Mouse (Mus musculus) liver, adult 2 months (tissue): Measurements from ENCODE around the gene Gm20671. TPM values are rescaled to one million over a fixed set of nuclear protein-coding genes. Genes with fewer than 3 reads are reported as not detected.
"Not testable (repeated sequence)": the region's sequence is repeated elsewhere in the genome, so short reads cannot be mapped to it uniquely, and the experiment has no call there.

ENCODE experiments used
- DNase-seq: peaks from one replicate; pipeline ENCODE4 v3.0.0-alpha.2; 2011; ENCODE audit warnings: low read depth, low spot score; ENCODE audit errors: extremely low read depth
- H3K27ac ChIP-seq: fragments of 200-500 bp; replicated peaks from 2 replicates; pipeline ENCODE4 v1.5.1; 2012; ENCODE audit warnings: low read depth, mild to moderate bottlenecking, control low read depth, inconsistent platforms, low read length; ENCODE audit not compliant: insufficient read depth
- H3K27me3 ChIP-seq: fragments of 200-500 bp; 2 replicates; pipeline ENCODE4 v1.6.1; 2012; ENCODE audit warnings: mild to moderate bottlenecking, moderate library complexity, low read length, inconsistent platforms; ENCODE audit not compliant: control insufficient read depth, insufficient read depth
- H3K36me3 ChIP-seq: fragments of 200-500 bp; 2 replicates; pipeline ENCODE4 v1.6.1; 2012; ENCODE audit warnings: low read length, inconsistent platforms; ENCODE audit not compliant: control insufficient read depth, insufficient read depth
- H3K4me1 ChIP-seq: fragments of 200-500 bp; 2 replicates; pipeline ENCODE4 v1.6.1; 2011; ENCODE audit warnings: low read length; ENCODE audit not compliant: control insufficient read depth, insufficient read depth
- H3K4me3 ChIP-seq: fragments of 200-500 bp; 2 replicates; pipeline ENCODE4 v1.5.1; 2011; ENCODE audit warnings: low read depth, mild to moderate bottlenecking, control low read depth, low read length, moderate library complexity; ENCODE audit not compliant: insufficient read depth
- H3K79me2 ChIP-seq: fragments of 200-500 bp; 2 replicates; pipeline ENCODE4 v1.6.1; 2012; ENCODE audit warnings: inconsistent platforms, mild to moderate bottlenecking, low read length, moderate library complexity; ENCODE audit not compliant: control insufficient read depth, insufficient read depth
- H3K9ac ChIP-seq: fragments of 200-500 bp; 2 replicates; pipeline ENCODE4 v1.6.1; 2012; ENCODE audit warnings: low read depth, mild to moderate bottlenecking, control low read depth, inconsistent platforms, low read length
- CTCF ChIP-seq: fragments of 200-500 bp; IDR thresholded peaks from 2 replicates; pipeline ENCODE4 v1.5.1; 2011; ENCODE audit warnings: low read depth, low read length, control low read depth
- POLR2A ChIP-seq: fragments of 200-500 bp; IDR thresholded peaks from 2 replicates; pipeline ENCODE4 v1.6.1; 2011; ENCODE audit warnings: low read length, control low read depth; ENCODE audit not compliant: insufficient read depth; ENCODE audit errors: extremely low read depth
- whole genome bisulfite sequencing: fragments of 180-500 bp; shearing (Covaris S2); methylation state at CpG from one replicate; pipeline ENCODE4 v1.1.7; 2018; 5-methylcytosine and 5-hydroxymethylcytosine counted together
- polyA plus RNA-seq: library from polyadenylated mRNA; depleted of rRNA; stranded (reverse); fragments of >200 nt; gene quantifications from 2 replicates; pipeline ENCODE4 v1.2.3, GENCODE M21; 2012
- total RNA-seq: library from RNA; depleted of rRNA; stranded (reverse); fragments of >200 nt; gene quantifications from 2 replicates; pipeline ENCODE4 v1.2.3, GENCODE M21; 2014

Gene Gm20671
- total and polyA plus RNA-seq, 2 experiments: 3.2 TPM; not detected in 1

DNA sequence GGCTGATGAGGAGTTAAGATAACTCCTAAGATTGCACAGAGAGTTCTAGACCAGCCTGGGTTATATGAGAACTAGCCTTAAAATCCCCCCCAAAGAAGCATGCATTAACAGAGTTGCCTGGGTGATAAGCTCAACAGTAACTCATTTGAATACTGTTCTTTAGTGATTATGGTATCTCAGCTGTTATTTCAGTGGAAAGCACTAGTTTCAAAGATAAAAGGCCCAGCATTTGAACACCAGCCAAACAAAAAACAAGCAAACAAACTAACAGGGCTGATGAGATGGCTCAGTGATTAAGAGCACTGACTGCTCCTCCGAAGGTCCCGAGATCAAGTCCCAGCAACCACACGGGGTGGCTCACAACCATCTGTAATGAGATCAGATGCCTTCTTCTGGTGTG is 22.3 kb upstream of the Gm20671 start:
- Histone ChIP-seq H3K79me2 (peaks cover 29% of the 10 kb centered on the region; the same call in 1 of the 2 replicates), H3K27ac (no peak overlapping the region), H3K36me3 (peaks cover 7% of the 10 kb centered on the region; the same call in 1 of the 2 replicates), H3K4me1 (peaks cover 6% of the 10 kb centered on the region), H3K27me3 (no peaks in the 10 kb centered on the region), H3K4me3 (no peak overlapping the region), H3K9ac (no peak overlapping the region)
- DNase-seq: no peak
- 93% methylated on average over 3 of the region's 3 CpGs for WGBS
- no peak for TF ChIP-seq CTCF

DNA sequence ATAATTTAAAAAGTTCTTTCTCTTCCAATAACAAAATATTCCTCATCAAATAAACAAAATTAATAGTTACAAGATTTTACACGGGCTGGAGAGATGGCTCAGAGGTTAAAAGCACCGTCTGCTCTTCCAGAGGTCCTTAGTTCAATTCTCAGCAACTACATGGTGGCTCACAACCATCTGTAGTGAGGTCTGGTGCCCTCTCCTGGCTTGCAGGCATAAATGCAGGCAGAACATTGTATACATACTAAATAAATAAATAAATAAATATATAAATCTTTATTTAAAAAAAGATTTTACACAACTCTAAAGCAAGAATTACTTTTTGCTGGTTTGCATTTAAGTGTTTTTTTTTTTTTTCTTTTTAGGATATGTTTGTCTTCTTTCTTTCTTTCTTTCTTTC is 13.1 kb upstream of the Gm20671 start:
- H3K27me3 ChIP-seq: no peaks in the 10 kb centered on the region
- H3K27ac ChIP-seq: no peak overlapping the region
- WGBS: 97% methylated on average over 2 of the region's 2 CpGs
- H3K79me2 ChIP-seq: peaks cover 2% of the 10 kb centered on the region; the same call in 1 of the 2 replicates
- no peak for DNase-seq
- TF ChIP-seq CTCF: peak; percentile 15; the same call in 1 of the 2 replicates
- TF ChIP-seq POLR2A: no peak
- no peak overlapping the region for H3K4me3 ChIP-seq
- H3K4me1 ChIP-seq: no peaks in the 10 kb centered on the region
- H3K9ac ChIP-seq: no peak overlapping the region
- H3K36me3 ChIP-seq: peaks cover 48% of the 10 kb centered on the region

DNA sequence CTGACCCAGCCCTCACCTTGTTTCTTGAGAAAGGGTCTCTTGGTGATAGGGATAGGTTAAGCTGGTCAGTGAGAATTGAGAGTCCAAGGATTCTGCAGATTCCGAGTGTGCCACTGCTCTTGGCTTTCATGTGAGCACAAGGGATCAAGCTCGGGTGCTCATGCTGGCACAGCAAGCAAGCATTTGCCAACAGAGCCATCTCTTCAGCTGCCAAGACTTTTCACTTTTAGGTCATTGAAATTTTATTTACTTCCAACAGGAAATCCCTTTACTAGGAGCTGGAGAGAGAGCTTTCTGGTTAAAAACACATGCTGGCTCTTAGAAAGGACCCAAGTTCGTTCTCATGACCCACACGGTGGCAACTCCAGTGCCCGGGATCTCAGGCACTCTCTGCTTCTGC is 10.1 kb upstream of the Gm20671 start:
- Histone ChIP-seq H3K4me3 (no peak overlapping the region), H3K4me1 (no peaks in the 10 kb centered on the region), H3K27ac (no peak overlapping the region), H3K27me3 (no peaks in the 10 kb centered on the region), H3K79me2 (no peaks in the 10 kb centered on the region; the same call in 1 of the 2 replicates), H3K36me3 (peaks cover 51% of the 10 kb centered on the region), H3K9ac (no peak overlapping the region)
- peak; percentile 61 for DNase-seq
- 36% methylated on average over 5 of the region's 5 CpGs for WGBS
- TF ChIP-seq CTCF: no peak

DNA sequence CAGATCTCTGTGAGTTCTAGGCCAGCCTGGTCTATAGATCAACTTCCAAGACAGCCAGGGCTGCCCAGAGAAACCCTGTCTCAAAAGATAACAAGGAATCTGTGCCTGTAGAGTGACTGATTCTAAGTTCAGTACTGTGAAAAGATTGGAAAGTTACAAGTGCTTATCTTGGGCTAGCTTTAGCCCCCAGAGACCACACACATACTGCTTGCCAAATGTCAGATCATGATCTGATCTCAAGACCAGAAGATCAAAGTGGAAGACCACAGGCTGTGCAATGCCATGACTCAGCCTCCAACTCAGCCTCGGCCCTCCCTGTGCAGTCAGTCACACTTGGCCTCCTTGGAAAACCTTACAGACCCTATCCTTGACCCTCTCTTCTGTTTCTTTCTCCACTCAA is 7.6 kb upstream of the Gm20671 start:
- no peaks in the 10 kb centered on the region for H3K4me1 ChIP-seq
- no peak overlapping the region for H3K9ac ChIP-seq
- 96% methylated on average over 1 of the region's 1 CpGs for WGBS
- no peaks in the 10 kb centered on the region for H3K27me3 ChIP-seq
- H3K4me3 ChIP-seq: no peak overlapping the region
- H3K79me2 ChIP-seq: no peaks in the 10 kb centered on the region; the same call in 1 of the 2 replicates
- no peak overlapping the region for H3K27ac ChIP-seq
- no peak for DNase-seq
- TF ChIP-seq POLR2A (no peak), CTCF (no peak)
- H3K36me3 ChIP-seq: peaks cover 55% of the 10 kb centered on the region

DNA sequence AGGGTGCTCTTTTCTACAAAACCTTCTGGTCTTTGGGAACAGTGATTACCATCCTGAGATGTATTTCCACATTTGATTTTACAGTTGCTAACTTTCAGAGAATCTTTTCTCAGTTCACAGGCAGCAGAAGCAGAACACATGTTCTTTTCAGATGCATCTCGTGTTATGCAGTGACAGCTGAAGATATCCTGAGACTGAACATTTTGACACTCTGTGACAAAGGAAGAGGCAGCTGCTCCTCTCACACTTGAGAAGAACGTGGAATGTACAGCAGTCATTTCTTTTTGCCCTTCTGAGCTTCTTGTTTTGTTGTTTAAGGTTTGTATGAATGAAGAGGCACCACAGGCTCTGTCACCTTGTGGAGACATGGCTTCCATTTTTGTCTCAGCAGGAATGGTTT is 3.1 kb upstream of the Gm20671 start:
- H3K79me2 ChIP-seq: no peaks in the 10 kb centered on the region; the same call in 1 of the 2 replicates
- H3K27me3 ChIP-seq: no peaks in the 10 kb centered on the region
- TF ChIP-seq CTCF: no peak
- H3K27ac ChIP-seq: no peak overlapping the region
- WGBS: 95% methylated on average over 2 of the region's 2 CpGs
- DNase-seq: no peak
- no peak overlapping the region for H3K9ac ChIP-seq
- H3K36me3 ChIP-seq: peaks cover 62% of the 10 kb centered on the region
- no peaks in the 10 kb centered on the region for H3K4me1 ChIP-seq
- H3K4me3 ChIP-seq: no peak overlapping the region

DNA sequence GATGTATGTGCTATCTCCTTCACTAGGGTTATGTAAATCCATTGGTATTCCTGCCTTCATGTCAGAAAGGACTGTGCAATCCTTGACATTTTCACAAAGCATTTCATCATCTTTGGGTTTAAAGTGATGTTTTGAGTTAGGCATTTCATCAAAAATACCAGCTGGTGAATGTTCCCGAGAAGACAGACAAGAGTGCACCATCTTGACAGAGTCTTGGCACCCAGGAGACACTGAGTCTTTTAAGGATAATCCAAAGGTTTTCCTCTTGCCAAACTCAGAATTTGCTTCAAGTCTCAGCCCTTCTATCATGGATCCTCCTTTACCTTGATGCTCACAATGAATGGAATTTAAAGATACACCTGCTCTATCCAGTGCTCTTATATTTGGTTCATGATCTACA is 1.9 kb upstream of the Gm20671 start:
- not testable (repeated sequence) for H3K27ac ChIP-seq, H3K4me1 ChIP-seq, H3K79me2 ChIP-seq, H3K9ac ChIP-seq, DNase-seq, H3K27me3 ChIP-seq, H3K4me3 ChIP-seq
- 90% methylated on average over 1 of the region's 1 CpGs for WGBS
- peaks cover 54% of the 10 kb centered on the region for H3K36me3 ChIP-seq

DNA sequence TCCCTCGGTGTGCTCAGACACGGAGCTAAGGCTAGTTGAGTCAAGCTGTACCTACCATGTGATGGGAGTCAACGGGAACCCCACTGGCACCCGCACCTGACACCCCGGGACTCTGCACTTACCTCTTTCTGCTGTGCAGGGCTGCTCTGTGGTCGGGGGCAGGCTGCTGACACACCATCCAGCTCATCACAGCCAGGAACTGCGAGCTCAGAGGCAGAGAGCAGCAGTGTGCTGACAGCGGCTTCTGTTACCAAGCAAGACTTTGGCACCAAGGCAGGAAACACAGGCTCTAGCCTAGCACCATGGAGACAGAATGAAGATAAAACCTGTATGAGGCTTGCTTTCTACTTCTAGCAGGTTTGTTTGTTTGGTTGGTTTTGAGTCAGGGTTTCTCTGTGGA is 6.4 kb downstream of the Gm20671 start:
- 94% methylated on average over 8 of the region's 8 CpGs for WGBS
- H3K4me3 ChIP-seq: no peak overlapping the region
- no peaks in the 10 kb centered on the region for H3K79me2 ChIP-seq
- H3K4me1 ChIP-seq: no peaks in the 10 kb centered on the region
- H3K9ac ChIP-seq: no peak overlapping the region
- TF ChIP-seq CTCF: no peak
- TF ChIP-seq POLR2A: no peak
- H3K27me3 ChIP-seq: no peaks in the 10 kb centered on the region
- peaks cover 35% of the 10 kb centered on the region for H3K36me3 ChIP-seq
- no peak overlapping the region for H3K27ac ChIP-seq
- no peak for DNase-seq
